Mouse (Mus musculus): ENCODE measurements around the gene Syt13. TPM values are rescaled to one million over a fixed set of nuclear protein-coding genes. Genes with fewer than 3 reads are reported as not detected.

Syt13 gene
- total and polyA plus RNA-seq, 3 experiments: 0.05 TPM; not detected in 2

DNA sequence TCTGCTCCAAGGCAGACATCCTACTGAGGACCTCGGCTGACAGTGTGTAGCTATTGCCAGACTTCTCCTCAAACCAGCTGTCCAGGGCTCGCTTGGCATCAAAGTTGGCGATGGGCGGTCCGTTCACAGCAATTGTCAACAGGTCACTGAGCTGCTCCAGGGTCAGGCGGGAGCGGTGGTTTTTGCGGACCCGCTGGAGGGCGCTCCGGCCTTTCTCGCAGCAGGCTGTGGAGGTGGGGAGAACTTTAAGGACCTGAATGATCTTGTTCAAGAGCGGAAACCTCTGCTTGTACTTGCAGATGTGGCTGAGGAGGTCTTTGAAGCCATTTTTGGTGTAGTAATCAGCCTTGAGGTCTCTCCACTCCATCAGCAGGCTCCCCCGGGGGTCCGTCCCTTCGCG is 57.2 kb downstream of the Syt13 start:
- Histone ChIP-seq H3K36me3 (replicated peaks) (peaks cover 76% of the 10 kb centered on the region), H3K27me3 (ENCODE audit: insufficient read depth, low read length) (no peaks in the 10 kb centered on the region), H3K9me3 (replicated peaks) (peaks cover 18% of the 10 kb centered on the region), H3K4me1 (ENCODE audit: insufficient read depth, low read depth, low read length) (peaks cover 69% of the 10 kb centered on the region), H3K4me3 (ENCODE audit: low read depth, low read length) (peak overlapping the region; percentile 48; the same call in 1 of the 2 replicates)
- ATAC-seq (ENCODE audit: extremely low read depth, insufficient number of reproducible peaks, low FRiP score, poor library complexity, severe bottlenecking) (no peak), DNase-seq (ENCODE audit: low spot score) (no peak)
- TF ChIP-seq GATA1 (IDR thresholded peaks at IDR 0.05; ENCODE audit: borderline replicate concordance, low read length) (no peak), TAL1 (conservative IDR thresholded peaks at IDR 0.05; ENCODE audit: low read depth, low read length) (no peak), CTCF (IDR thresholded peaks at IDR 0.05; ENCODE audit: low read depth, low read length) (no peak), GATA2 (IDR thresholded peaks at IDR 0.05; ENCODE audit: borderline replicate concordance, low read depth, low read length) (no peak), POLR2AphosphoS5 (IDR thresholded peaks at IDR 0.05; ENCODE audit: insufficient replicate concordance, low read depth, low read length) (no peak)

DNA sequence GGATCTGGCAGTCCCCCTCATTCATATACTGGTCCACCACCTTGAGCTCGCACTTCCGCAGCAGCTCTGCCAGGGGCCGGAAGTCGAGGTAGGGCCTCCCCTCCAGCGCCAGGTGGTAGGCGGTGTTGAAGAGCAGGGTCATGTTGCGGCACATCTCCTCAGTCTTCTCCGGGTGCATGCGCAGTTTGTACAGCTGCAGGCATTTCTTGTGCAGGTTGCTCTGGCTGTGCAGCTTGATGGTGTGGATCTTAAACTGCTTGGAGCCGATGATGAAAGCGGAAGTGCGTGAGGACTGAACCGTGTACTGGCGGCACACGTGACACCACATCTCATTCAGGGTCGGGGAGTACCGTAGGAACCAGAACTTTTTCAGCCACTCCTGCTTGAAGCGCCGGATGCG is 58.7 kb downstream of the Syt13 start:
- DNase-seq (ENCODE audit: low spot score) (no peak), ATAC-seq (ENCODE audit: extremely low read depth, insufficient number of reproducible peaks, low FRiP score, poor library complexity, severe bottlenecking) (no peak)
- peaks cover 82% of the 10 kb centered on the region for H3K36me3 ChIP-seq (replicated peaks)
- no peaks in the 10 kb centered on the region for H3K27me3 ChIP-seq (ENCODE audit: insufficient read depth, low read length)
- peaks cover 18% of the 10 kb centered on the region for H3K9me3 ChIP-seq (replicated peaks)
- peak overlapping the region; percentile 18; the same call in 1 of the 2 replicates for H3K4me3 ChIP-seq (ENCODE audit: low read depth, low read length)
- TF ChIP-seq GATA2 (IDR thresholded peaks at IDR 0.05; ENCODE audit: borderline replicate concordance, low read depth, low read length) (no peak), GATA1 (IDR thresholded peaks at IDR 0.05; ENCODE audit: borderline replicate concordance, low read length) (no peak), POLR2AphosphoS5 (IDR thresholded peaks at IDR 0.05; ENCODE audit: insufficient replicate concordance, low read depth, low read length) (no peak), TAL1 (conservative IDR thresholded peaks at IDR 0.05; ENCODE audit: low read depth, low read length) (no peak), CTCF (IDR thresholded peaks at IDR 0.05; ENCODE audit: low read depth, low read length) (no peak)
- peaks cover 53% of the 10 kb centered on the region for H3K4me1 ChIP-seq (ENCODE audit: insufficient read depth, low read depth, low read length)

DNA sequence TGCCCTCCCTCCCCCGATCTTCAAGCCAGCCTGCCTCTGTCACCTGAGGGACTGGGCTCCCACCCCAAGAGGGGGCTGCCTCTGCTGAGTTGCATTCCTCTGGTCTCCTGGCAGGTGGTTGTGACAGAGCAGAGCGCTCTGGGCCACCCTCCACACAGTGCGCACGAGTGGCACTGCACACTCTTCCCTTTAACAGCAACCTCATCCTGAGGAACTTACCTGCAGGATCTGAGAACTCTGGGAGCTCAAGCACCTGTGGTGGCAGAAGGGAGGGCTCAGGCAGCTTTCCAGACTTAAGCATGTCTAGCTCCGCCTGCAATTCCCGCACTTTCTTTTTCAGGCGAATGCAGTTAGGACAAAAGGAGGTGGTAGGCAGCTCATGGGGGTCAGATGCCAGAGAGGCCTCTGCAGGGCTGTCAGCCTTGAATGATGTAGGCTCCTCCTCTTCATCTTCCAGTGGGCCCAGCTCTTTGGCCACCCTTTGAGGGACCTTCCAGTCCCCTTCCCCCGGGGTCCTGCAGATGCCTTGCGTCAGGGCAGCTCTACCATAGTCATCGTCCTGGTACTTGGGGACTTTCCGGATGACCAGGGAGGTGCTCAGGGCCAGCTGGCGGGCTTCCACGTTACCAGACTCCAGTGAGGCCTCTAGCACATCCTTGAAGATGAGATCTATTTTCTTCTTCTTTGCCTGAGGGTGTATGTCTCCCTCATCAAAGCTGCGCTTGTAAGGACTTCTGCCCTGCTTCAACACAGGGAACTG is 60.3 kb downstream of the Syt13 start:
- H3K9me3 ChIP-seq (replicated peaks): peaks cover 18% of the 10 kb centered on the region
- ATAC-seq (ENCODE audit: extremely low read depth, insufficient number of reproducible peaks, low FRiP score, poor library complexity, severe bottlenecking): no peak
- H3K27me3 ChIP-seq (ENCODE audit: insufficient read depth, low read length): no peaks in the 10 kb centered on the region
- H3K36me3 ChIP-seq (replicated peaks): peaks cover 85% of the 10 kb centered on the region
- peaks cover 52% of the 10 kb centered on the region for H3K4me1 ChIP-seq (ENCODE audit: insufficient read depth, low read depth, low read length)
- no peak for DNase-seq (ENCODE audit: low spot score)
- no peak for TF ChIP-seq GATA2 (IDR thresholded peaks at IDR 0.05; ENCODE audit: borderline replicate concordance, low read depth, low read length)
- no peak for TF ChIP-seq TAL1 (conservative IDR thresholded peaks at IDR 0.05; ENCODE audit: low read depth, low read length)
- TF ChIP-seq GATA1 (IDR thresholded peaks at IDR 0.05; ENCODE audit: borderline replicate concordance, low read length): no peak
- no peak for TF ChIP-seq CTCF (IDR thresholded peaks at IDR 0.05; ENCODE audit: low read depth, low read length)
- no peak for TF ChIP-seq POLR2AphosphoS5 (IDR thresholded peaks at IDR 0.05; ENCODE audit: insufficient replicate concordance, low read depth, low read length)
- H3K4me3 ChIP-seq (ENCODE audit: low read depth, low read length): no peak overlapping the region

DNA sequence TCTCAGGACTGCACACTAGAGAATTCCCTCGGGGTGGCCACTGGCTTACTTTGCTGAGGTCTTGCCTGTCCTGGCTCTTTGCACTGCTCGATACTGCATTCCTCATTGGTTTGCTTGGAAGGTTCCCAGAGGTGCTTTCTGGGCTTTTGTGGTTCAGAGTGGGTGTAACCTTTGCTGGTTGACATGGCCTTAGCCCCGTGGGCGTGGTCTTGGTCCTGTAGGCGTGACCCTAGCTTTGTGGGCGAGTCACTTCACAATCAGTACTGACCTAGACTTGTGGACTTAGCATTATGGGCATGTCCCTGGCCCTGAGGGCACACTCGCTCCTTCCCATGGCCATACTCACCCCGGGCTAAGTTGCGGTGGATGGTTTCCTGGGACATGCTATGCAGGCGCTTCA is 65.3 kb downstream of the Syt13 start:
- ATAC-seq (ENCODE audit: extremely low read depth, insufficient number of reproducible peaks, low FRiP score, poor library complexity, severe bottlenecking): no peak
- no peaks in the 10 kb centered on the region for H3K9me3 ChIP-seq (replicated peaks)
- H3K4me3 ChIP-seq (ENCODE audit: low read depth, low read length): peak overlapping the region; percentile 29; the same call in 1 of the 2 replicates
- TF ChIP-seq TAL1 (conservative IDR thresholded peaks at IDR 0.05; ENCODE audit: low read depth, low read length) (no peak), POLR2AphosphoS5 (IDR thresholded peaks at IDR 0.05; ENCODE audit: insufficient replicate concordance, low read depth, low read length) (no peak)
- peaks cover 64% of the 10 kb centered on the region for H3K4me1 ChIP-seq (ENCODE audit: insufficient read depth, low read depth, low read length)
- no peaks in the 10 kb centered on the region for H3K27me3 ChIP-seq (ENCODE audit: insufficient read depth, low read length)
- peaks cover 85% of the 10 kb centered on the region for H3K36me3 ChIP-seq (replicated peaks)
- DNase-seq (ENCODE audit: low spot score): no peak

DNA sequence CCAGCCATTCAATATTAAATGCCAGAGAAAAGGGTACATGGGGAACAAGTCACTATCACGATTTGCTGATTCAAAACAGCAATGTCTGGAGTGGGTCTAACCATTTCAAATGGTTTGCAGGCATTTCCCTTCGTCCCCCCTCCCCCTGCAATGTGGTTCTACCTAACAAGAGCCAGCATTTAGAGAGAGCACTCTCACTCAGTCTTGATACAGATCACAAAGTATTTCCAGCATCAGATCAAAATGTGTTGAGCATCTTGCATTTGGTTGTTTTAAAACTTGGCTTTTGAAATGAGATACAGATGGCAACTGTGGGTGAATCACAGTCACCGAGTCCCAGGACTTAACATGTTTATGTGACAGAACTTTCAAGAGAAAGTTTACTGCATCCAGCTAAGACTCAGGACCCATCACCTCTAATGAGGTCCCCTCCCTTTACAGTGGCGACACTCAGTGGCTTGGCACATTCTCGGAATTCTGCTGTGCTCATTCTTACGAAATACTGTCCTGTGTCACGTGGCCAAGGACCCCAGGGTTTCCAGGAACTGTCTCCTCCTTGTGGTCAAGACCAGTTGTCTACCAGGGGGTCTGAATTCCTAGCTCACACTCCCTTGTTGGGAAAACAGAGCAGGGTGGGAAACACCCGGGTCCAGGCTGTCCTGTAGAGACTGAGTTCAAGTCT is 67.8 kb downstream of the Syt13 start:
- H3K4me1 ChIP-seq (ENCODE audit: insufficient read depth, low read depth, low read length): peaks cover 87% of the 10 kb centered on the region
- no peaks in the 10 kb centered on the region for H3K9me3 ChIP-seq (replicated peaks)
- no peaks in the 10 kb centered on the region for H3K27me3 ChIP-seq (ENCODE audit: insufficient read depth, low read length)
- ATAC-seq (ENCODE audit: extremely low read depth, insufficient number of reproducible peaks, low FRiP score, poor library complexity, severe bottlenecking): peak; percentile 32; the same call in 1 of the 2 replicates
- peak; percentile 66 for DNase-seq (ENCODE audit: low spot score)
- H3K36me3 ChIP-seq (replicated peaks): peaks cover 88% of the 10 kb centered on the region
- TF ChIP-seq GATA1 (IDR thresholded peaks at IDR 0.05; ENCODE audit: borderline replicate concordance, low read length) (no peak), CTCF (IDR thresholded peaks at IDR 0.05; ENCODE audit: low read depth, low read length) (no peak), POLR2AphosphoS5 (IDR thresholded peaks at IDR 0.05; ENCODE audit: insufficient replicate concordance, low read depth, low read length) (no peak), TAL1 (conservative IDR thresholded peaks at IDR 0.05; ENCODE audit: low read depth, low read length) (no peak), GATA2 (IDR thresholded peaks at IDR 0.05; ENCODE audit: borderline replicate concordance, low read depth, low read length) (no peak)
- H3K4me3 ChIP-seq (ENCODE audit: low read depth, low read length): peak overlapping the region; percentile 36; the same call in 1 of the 2 replicates

DNA sequence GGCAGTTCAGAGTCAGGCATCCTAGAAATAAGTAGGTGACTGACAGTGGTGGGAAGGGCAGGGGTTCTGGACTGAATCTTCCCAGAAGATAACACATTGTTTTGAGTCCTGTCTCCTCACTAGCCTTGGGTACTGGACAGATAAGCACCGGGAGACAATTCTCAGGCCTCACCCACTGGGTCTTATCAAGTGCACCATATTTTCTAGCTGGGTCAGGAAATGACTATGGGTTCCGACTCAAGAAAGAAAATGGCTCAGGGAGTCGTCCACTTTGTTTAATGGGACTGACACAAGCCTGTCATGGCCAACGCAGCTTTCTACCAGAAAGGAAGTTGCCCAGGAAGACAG is 68.3 kb downstream of the Syt13 start:
- Histone ChIP-seq H3K9me3 (replicated peaks) (no peaks in the 10 kb centered on the region), H3K4me3 (ENCODE audit: low read depth, low read length) (no peak overlapping the region; the same call in 1 of the 2 replicates), H3K27me3 (ENCODE audit: insufficient read depth, low read length) (no peaks in the 10 kb centered on the region), H3K4me1 (ENCODE audit: insufficient read depth, low read depth, low read length) (peaks cover 92% of the 10 kb centered on the region), H3K36me3 (replicated peaks) (peaks cover 87% of the 10 kb centered on the region)
- ATAC-seq (ENCODE audit: extremely low read depth, insufficient number of reproducible peaks, low FRiP score, poor library complexity, severe bottlenecking) (peak; percentile 91), DNase-seq (ENCODE audit: low spot score) (peak; percentile 74)
- TF ChIP-seq GATA1 (IDR thresholded peaks at IDR 0.05; ENCODE audit: borderline replicate concordance, low read length): no peak
- peak; percentile 89 for TF ChIP-seq TAL1 (conservative IDR thresholded peaks at IDR 0.05; ENCODE audit: low read depth, low read length)
- TF ChIP-seq POLR2AphosphoS5 (IDR thresholded peaks at IDR 0.05; ENCODE audit: insufficient replicate concordance, low read depth, low read length): no peak
